Mouse (Mus musculus) ES-E14 (cell line): ENCODE data around the gene Ankar. TPM values are rescaled to one million over a fixed set of nuclear protein-coding genes. Genes with fewer than 3 reads are reported as not detected.

Source experiments
- DNase-seq: peaks from one replicate; pipeline ENCODE4 v3.0.0-alpha.2; 2013; ENCODE audit warnings: low read depth, low spot score
- H3K27ac ChIP-seq: 2 replicates; pipeline ENCODE4 v1.5.1; 2012; ENCODE audit warnings: low read depth, mild to moderate bottlenecking, low read length, moderate library complexity, mixed read lengths; ENCODE audit not compliant: poor library complexity, insufficient read depth, severe bottlenecking
- H3K36me3 ChIP-seq: 2 replicates; pipeline ENCODE4 v1.6.1; 2012; ENCODE audit warnings: mild to moderate bottlenecking, low read length, moderate library complexity, mixed read lengths; ENCODE audit not compliant: control insufficient read depth, poor library complexity, insufficient read depth, severe bottlenecking
- H3K4me1 ChIP-seq, 2 experiments: fragments of 150-350 bp in 1 of 2; sonication (generic) in 1 of 2; 2 replicates each; pipeline ENCODE4 v1.6.1; 2012; ENCODE audit warnings: low read length in 2 of 2, mild to moderate bottlenecking in 1 of 2, mixed read lengths in 1 of 2; ENCODE audit not compliant: control insufficient read depth in 2 of 2, insufficient read depth in 2 of 2, poor library complexity in 1 of 2
- H3K4me3 ChIP-seq, 2 experiments: fragments of 150-350 bp in 1 of 2; sonication (generic) in 1 of 2; 2 replicates each; pipeline ENCODE4 v1.5.1; 2012; ENCODE audit warnings: low read length in 2 of 2, low read depth in 1 of 2, mild to moderate bottlenecking in 1 of 2, mixed read lengths in 1 of 2; ENCODE audit not compliant: insufficient read depth in 1 of 2, poor library complexity in 1 of 2, severe bottlenecking in 1 of 2
- H3K9ac ChIP-seq: 2 replicates; pipeline ENCODE4 v1.6.1; 2012; ENCODE audit warnings: low read depth, mild to moderate bottlenecking, low read length, mixed read lengths; ENCODE audit not compliant: poor library complexity, insufficient read depth, severe bottlenecking
- H3K9me3 ChIP-seq: fragments of 150-350 bp; sonication (generic); 2 replicates; pipeline ENCODE4 v1.6.1; 2012; ENCODE audit warnings: low read depth, mild to moderate bottlenecking, low read length; ENCODE audit not compliant: control insufficient read depth, insufficient read depth
- CHD2 ChIP-seq: IDR thresholded peaks from 2 replicates; pipeline ENCODE4 v1.6.1; 2014; ENCODE audit warnings: mild to moderate bottlenecking, low read depth, low read length, inconsistent platforms
- HCFC1 ChIP-seq: IDR thresholded peaks from 2 replicates; pipeline ENCODE4 v1.6.1; 2012; ENCODE audit warnings: low read length, inconsistent platforms, borderline replicate concordance; ENCODE audit not compliant: insufficient read depth
- MAFK ChIP-seq: IDR thresholded peaks from 2 replicates; pipeline ENCODE4 v1.6.1; 2014; ENCODE audit warnings: mild to moderate bottlenecking, low read depth, low read length, inconsistent platforms; ENCODE audit not compliant: insufficient read depth
- ZC3H11A ChIP-seq: IDR thresholded peaks from 2 replicates; pipeline ENCODE4 v1.6.1; 2012; ENCODE audit warnings: low read depth, mild to moderate bottlenecking, inconsistent platforms, low read length, borderline replicate concordance
- ZNF384 ChIP-seq: IDR thresholded peaks from 2 replicates; pipeline ENCODE4 v1.6.1; 2012; ENCODE audit warnings: low read depth, low read length, inconsistent platforms
- in situ Hi-C, 2 experiments: fragments of 600-800 bp; cut with MboI; formaldehyde crosslinking; loops; one replicate each; pipeline ENCODE4 v1.15.1; 2025; ENCODE audit warnings: low sequenced_read_pairs in 2 of 2, inconsistent platforms in 1 of 2; ENCODE audit not compliant: unreplicated experiment in 2 of 2
- total RNA-seq: library from RNA; depleted of rRNA; stranded (reverse); fragments of 300-350 nt; gene quantifications from 2 replicates; pipeline ENCODE4 v1.2.3, GENCODE M21; 2012; rRNA removed

The Ankar gene
- total RNA-seq = not detected in 2 replicates

GRCm38 (mm10) chr1:72700479-72700878 lies at the start of gene Ankar:
Ankar (minus strand) TSS chr1:72700579.
- no peak for DNase-seq
- in situ Hi-C loops = no loop called here
- Histone ChIP-seq H3K27ac (no peak within 1 kb of the TSS), H3K4me1 (no peaks in the 10 kb centered on the region), H3K4me3 (no peak within 1 kb of the TSS), H3K9ac (no peak within 1 kb of the TSS), H3K9me3 (no peaks in the 10 kb centered on the region), H3K36me3 (no peaks in the 10 kb centered on the region)
- TF ChIP-seq HCFC1 (no peak), CHD2 (no peak), ZNF384 (no peak), ZC3H11A (no peak), MAFK (no peak)

GRCm38 (mm10) chr1:72746382-72746781 lies 46.0 kb upstream of the Ankar start:
- DNase-seq = no peak
- in situ Hi-C loops = no loop called here
- H3K9ac ChIP-seq = no peak overlapping the region
- H3K27ac ChIP-seq = no peak overlapping the region
- H3K9me3 ChIP-seq = no peaks in the 10 kb centered on the region
- H3K4me1 ChIP-seq = no peaks in the 10 kb centered on the region
- H3K36me3 ChIP-seq = no peaks in the 10 kb centered on the region
- H3K4me3 ChIP-seq = no peak overlapping the region
- TF ChIP-seq CHD2 (no peak), ZC3H11A (no peak), MAFK (no peak), HCFC1 (no peak), ZNF384 (no peak)

DNA sequence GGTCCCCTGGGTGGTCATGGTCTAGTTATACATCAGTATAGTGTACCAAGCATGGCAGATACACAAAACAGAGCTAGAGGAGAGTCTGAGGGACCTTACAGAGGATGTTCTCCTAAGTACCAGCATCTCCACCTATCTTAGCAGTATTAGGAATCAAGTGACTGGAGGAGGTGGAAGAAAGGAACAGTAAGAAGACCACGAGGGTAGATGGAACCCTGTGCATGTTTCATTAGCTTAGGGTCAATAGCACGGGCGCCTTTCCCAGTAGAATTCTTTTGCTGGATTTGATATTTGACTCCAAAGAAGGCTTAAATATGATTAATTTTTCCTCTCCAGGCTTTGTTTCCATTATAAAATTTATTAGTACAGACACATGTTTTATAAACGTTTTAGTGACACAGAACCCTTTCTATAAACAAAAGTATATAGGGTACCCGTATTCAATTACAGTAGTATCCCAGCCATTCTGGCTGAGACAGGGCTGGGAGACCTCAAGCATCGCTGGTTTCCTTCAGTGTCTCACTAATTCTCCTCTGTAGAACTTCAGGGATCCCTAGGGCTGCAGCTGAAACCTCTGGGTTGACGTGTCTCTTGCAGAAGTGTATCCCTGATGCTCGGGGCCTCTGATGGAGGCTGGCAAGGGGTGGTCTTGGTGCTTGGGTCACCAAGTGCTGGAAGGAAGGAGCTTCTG lies 44.6 kb upstream of the Ankar start:
- TF ChIP-seq ZC3H11A = no peak
- TF ChIP-seq ZNF384 = no peak
- no peak for TF ChIP-seq HCFC1
- TF ChIP-seq MAFK = no peak
- no peak for TF ChIP-seq CHD2

GRCm38 (mm10) chr1:72741406-72741805 lies 41.0 kb upstream of the Ankar start:
- H3K4me3 ChIP-seq = no peak overlapping the region
- H3K4me1 ChIP-seq = peaks cover 0 to 3% of the 10 kb centered on the region in 2 experiments; a peak in 2 of 4 replicates
- H3K9me3 ChIP-seq = no peaks in the 10 kb centered on the region
- TF ChIP-seq HCFC1 (no peak), ZC3H11A (no peak), CHD2 (no peak), ZNF384 (no peak), MAFK (no peak)
- H3K9ac ChIP-seq = no peak overlapping the region
- in situ Hi-C loops = no loop called here
- H3K36me3 ChIP-seq = no peaks in the 10 kb centered on the region
- DNase-seq = no peak
- H3K27ac ChIP-seq = no peak overlapping the region

More for the DNA sequence above, 44.6 kb upstream of the Ankar start:
- H3K9me3 ChIP-seq = no peaks in the 10 kb centered on the region
- H3K4me3 ChIP-seq = no peak overlapping the region
- H3K9ac ChIP-seq = no peak overlapping the region
- H3K4me1 ChIP-seq = no peaks in the 10 kb centered on the region
- in situ Hi-C loops = no loop called here
- H3K36me3 ChIP-seq = no peaks in the 10 kb centered on the region
- DNase-seq = no peak
- no peak overlapping the region for H3K27ac ChIP-seq

- peak overlapping the region; percentile 49 to 57 for H3K4me3 ChIP-seq
- DNase-seq = no peak
- no peak overlapping the region; the same call in 1 of the 2 replicates for H3K27ac ChIP-seq
- in situ Hi-C loops = loop anchor here in 1 of 2 experiments (5.0 kb wide), 1 partner anchor 38 kb away; no protein-coding TSS in a partner anchor
- no peaks in the 10 kb centered on the region for H3K36me3 ChIP-seq
- H3K9me3 ChIP-seq = no peaks in the 10 kb centered on the region
- TF ChIP-seq ZNF384 (no peak), MAFK (no peak), HCFC1 (no peak), CHD2 (no peak), ZC3H11A (no peak; the same call in 1 of the 2 replicates)
- H3K9ac ChIP-seq = peak overlapping the region; percentile 24; the same call in 1 of the 2 replicates
- H3K4me1 ChIP-seq = peaks cover 0 to 3% of the 10 kb centered on the region in 2 experiments; a peak in 2 of 4 replicates
These were observed 39.3 kb upstream of the Ankar start for GRCm38 (mm10) chr1:72739681-72740063.
